Mouse (Mus musculus) natural killer cell, adult 2 months (primary cell): ENCODE measurements around the gene Olfr935.

ENCODE experiments used
- DNase-seq, 2 experiments: peaks; one replicate each; pipeline ENCODE4 v3.0.0; 2022; ENCODE audit warnings: low spot score in 2 of 2

Olfr935 gene

DNA sequence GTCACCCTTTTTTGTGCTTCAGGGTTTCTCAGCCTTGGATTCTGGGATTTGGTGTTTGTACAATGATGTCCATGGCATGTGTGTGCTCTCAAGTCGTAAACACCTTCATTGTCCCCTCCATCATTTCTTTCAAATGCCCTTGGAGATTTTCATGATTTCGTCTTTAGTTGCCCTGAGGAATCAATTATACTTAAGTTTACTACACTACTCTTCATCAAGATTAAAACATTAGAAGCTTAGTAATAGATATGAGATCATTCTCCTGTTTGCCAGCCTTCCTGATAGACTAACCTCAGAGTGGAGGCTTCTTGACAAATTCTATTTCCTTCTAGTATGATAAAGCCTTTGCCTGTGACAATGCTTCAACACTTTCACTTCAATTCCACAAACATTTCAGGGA, at the start of gene Olfr935:
TSS of gene Olfr935 (minus strand) at position 101 of the 400 bp plus-strand sequence.
- no peak for DNase-seq

DNA sequence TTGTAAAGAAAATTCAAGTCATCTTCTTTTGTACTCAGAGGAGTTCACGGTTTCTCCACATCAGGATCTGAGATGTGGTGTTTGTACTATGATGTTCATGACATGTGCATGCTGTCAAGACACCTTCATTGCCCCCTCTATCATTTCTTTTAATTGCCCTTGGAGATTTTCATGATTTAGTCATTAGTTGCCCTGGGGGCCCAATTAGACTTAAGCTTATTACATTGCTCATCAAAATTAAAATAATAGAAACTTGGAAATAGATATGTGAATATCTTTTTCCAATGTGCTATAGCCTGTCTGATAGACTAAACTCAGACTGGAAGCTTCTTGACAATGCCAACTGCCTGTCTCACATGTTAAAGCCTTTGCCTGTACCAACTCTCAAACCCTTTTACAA, 23.8 kb upstream of the Olfr935 start, which contains the start of gene Olfr146:
TSS of gene Olfr146 (minus strand) at position 101 of the 400 bp plus-strand sequence.
- DNase-seq = no peak

DNA sequence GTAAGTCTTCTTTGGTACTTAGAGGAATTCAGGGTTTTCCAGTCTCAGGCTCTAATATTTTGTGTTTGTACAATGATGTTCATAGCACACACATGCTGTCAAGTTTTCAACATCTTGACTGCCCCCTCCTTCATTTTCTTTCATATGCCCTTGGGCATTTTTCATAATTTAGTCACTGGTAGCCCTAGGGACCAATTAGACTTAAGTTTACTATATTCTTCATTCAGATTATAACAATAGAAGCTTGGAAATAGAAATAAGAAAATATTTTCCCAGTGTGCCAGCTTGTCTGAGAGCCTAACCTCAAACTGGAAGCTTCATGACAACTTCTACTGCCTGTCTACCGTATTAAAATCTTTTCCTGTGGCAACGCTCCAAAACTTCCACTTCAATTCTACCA, 11.3 kb downstream of the Olfr935 start, which contains the start of gene Olfr934:
TSS of gene Olfr934 (minus strand) at position 101 of the 400 bp plus-strand sequence.
- no peak for DNase-seq

DNA sequence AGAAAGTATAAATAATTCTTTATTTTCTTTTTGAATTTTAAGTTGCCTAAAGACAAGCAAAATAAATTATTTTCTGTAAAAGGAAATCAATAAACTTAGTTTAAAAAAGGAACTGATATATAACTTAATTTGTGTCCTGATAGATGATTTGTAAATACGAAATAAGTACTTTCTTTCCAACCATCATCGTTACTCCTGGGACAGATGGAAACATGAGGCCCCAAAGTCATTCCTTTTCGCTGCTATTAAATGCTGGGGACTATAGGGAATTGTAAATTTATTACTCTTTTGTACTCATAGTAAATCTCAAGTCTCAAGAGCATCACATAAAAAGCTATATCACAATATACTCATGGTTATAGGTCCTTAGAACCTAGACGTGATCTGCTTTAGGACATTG, 27.5 kb downstream of the Olfr935 start, which contains the start of gene Olfr933:
TSS of gene Olfr933 (plus strand) at position 301 of the 400 bp plus-strand sequence.
- DNase-seq = no peak

DNA sequence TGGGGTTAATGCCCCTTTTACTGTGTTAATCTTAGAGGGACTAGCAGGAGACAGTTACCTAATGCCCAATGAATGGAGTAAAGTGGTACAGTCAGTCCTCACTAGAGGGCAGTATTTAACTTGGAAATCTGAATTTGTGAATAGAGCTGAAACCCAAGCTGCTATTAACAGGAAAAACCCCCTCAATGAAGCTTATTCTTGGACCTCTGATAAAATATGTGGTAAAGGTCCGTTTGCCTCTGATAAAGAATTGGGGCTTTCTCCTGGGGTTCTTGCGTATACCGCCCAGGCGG, 45.4 kb downstream of the Olfr935 start:
- DNase-seq = no peak

DNA sequence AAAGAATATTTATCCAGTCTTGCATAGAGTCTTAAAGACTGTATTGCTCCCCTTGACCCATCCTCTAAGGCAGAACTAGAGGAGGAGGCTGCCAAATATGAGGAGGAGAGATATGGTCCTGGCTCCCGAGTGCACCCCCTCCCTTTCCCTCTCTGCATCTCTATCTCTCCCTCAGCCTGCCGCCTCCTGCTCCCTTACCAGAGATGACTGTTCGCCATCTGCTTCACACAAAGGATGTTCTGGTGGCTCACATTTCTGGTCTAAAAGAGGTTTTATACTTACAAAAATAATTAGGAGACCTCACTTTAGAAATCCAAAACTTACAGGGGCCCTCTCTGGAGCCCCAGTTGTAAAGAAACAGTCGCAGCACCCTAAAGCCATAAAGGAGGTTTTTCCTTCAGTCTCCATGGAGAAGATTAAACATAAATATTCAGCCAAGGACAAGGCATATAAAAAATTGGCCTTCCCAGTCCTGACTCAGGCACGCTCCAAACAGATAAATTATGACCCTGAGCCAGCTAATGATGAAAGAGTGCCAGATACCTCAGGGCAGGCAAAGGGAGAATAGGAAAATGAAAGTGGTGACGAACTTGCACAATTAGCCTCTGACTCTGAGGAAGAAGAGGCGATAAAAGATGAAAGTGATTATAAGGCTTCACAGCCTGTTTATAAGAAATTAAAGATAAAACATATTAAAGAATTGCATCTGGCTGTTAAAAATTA, 45.9 kb downstream of the Olfr935 start:
- DNase-seq = no peak
